Mouse (Mus musculus): ENCODE measurements around the gene Gm20388.
"Not testable (repeated sequence)": the region's sequence is repeated elsewhere in the genome, so short reads cannot be mapped to it uniquely, and the experiment has no call there.

The Gm20388 gene

DNA sequence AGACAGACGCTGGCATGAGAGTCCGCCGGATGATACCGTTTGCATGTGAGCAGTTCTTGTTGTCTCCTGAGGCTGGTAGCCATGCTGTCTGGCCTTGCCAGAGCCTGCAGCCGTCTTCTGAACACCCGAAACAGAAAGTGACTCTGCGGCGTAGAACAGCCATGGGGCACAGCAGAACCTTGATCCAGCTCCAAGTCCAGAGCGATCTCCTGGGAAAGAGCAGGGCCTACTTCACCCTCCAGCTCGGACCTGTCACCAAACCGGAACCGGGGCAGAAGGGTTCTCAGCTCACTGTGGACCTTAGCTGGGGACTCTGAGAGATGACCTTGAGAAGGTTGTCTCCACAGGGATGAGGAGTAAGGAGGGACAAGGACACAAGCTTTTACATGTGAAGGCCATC, 3364.5 kb downstream of the Gm20388 start:
- no peak for DNase-seq (ENCODE audit: low spot score in 2 of 2)

DNA sequence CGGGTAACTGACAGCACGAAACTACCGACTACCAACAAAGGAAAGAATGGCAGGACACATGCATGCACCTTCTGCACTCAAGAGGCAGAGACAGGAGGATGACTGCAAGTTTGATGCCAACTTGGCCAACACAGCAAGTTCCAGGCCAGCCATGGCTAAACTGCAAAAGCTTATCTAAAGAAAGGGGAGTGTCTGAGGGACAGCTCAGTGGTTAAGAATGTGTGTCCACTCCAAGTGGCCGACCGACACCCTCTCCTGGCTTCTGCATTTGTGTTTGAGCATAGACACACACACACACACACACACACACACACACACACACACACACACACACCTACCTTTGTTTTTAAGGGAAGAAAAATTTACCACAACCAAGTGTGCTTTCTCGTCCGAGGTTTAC, 3367.8 kb downstream of the Gm20388 start:
- no peak for DNase-seq (ENCODE audit: low spot score in 2 of 2)

DNA sequence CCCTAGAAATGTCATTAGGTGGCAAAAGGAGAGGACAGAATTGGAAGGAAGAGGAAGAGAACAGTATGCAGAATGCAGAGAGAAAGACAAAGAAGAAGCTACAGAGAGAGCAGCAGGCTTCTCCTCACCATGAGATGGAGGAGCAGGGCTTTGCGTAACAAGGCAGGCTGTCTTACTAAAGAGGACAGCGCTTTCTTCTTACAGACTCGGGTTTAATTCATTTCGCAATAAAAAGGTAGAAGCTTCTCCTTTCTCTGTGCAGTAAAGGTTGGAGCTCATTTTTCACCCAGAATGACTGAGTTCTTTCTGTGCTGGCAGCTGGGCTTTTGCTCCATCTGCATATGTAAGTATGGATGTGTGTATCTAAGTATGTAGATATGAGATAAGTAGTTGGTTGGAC, 3369.2 kb downstream of the Gm20388 start:
- DNase-seq (ENCODE audit: low spot score in 2 of 2), result no peak

DNA sequence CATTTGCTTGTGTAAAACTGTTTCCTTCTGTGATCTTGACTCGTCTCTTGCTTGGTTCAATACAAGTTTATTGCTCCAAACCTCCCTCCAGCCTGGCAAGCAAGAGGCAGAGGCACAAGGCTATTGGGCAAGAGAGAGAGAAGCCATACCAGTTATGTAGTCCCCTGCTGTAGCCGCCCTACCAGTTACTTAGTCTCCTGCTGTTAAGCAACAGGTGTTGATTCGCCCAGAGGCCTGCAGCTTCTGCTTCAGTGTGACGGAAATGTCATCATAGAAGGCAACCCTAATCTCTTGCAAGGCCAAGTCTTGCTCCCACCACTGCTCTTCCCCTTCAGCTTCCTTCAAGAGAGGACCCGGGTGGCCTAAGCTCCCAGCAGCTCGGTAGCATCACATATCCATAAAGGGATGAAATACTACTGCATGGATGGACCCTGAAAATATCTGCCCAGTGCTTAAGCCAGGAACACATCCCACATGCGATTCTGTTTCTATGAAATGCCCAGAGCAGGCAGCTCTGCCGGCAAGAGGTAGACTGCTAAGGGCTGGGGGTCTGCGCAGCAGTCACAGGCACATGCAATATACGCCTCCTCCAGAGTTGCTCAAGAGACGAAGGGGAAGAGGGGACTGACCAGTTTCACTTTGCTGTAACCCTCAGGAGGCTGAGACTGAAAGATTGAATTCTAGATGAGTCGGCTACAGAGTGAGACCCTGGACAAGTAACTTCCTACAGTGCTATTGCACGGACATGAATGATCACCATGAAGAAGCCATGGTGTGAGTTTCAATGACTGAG, 3369.9 kb downstream of the Gm20388 start:
- DNase-seq (ENCODE audit: low spot score in 2 of 2), result no peak

DNA sequence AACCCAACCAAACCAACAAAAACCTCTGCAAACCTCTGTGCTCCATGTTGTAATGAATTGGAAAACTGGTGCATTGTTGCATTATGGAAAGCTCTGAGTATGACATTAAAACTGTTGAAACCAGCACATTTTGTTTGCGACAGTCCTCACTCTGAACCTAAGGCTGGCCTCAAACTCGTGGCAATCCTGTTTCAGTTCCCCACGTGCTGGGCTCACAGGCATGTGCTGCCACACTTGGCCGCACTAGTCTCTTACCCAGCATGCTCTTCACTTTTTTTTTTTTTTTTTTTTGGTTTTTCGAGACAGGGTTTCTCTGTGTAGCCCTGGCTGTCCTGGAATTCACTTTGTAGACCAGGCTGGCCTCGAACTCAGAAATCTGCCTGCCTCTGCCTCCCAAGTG, 3372.4 kb downstream of the Gm20388 start:
- DNase-seq (ENCODE audit: low spot score in 2 of 2), result not testable (repeated sequence)

DNA sequence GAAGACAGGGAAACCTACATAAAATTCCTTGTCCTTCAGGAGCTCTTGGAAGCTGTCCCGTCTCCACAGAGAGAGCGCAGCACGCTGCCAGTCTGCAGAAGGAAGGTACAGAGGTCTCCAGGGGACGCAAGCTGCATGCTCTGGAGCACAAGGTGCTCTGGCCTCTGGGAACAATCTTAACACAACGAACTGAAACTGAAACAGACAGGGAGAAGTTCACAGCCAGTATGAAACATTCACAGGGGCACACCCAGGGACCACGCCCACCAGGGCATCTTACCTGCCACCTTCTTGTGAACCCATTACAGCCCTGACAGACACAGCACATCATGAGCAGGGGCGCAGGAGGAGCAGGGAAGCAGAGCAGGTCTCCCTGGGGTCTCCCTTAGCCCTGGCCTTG, 3373.3 kb downstream of the Gm20388 start:
- DNase-seq (ENCODE audit: low spot score in 2 of 2), result no peak

DNA sequence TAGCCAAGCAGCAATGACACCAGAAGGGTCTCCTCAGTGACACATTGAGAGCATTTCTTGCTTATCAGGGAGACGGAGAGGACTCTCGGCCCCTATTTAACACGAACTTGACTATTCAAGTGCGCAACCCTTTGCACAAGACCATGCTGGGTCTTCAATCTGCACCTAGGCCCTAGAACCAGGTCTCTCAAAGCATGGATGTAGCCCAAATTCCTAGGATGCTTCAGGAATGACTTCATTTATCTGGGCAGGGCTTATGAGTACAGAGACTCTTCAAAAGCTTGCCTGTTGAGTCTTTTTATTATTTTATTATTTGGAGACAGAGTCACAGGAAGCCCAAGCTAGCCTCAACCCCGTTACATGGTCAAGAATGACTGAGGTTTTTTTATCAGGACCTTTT, 3373.9 kb downstream of the Gm20388 start:
- DNase-seq (ENCODE audit: low spot score in 2 of 2), result no peak

DNA sequence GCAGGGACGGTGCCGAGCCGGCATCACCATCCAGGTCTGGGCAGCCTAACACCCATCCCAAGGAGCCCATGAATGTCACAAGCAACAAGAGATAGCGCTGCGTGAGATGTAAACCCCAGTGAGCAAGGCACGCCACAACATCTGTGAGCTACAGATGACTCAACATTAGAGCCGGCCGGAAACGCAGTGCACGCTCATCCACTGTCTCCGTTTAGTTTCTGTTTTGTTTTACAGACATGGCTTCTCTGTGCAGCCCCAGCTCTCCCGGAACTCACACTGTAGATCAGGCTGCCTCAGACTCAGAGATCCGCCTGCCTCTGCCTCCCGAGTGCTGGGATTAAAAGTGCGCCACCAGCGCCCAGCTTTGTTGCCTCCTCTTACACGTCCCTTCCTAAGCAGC, 3376.7 kb downstream of the Gm20388 start:
- DNase-seq (ENCODE audit: low spot score in 2 of 2), result no peak

DNA sequence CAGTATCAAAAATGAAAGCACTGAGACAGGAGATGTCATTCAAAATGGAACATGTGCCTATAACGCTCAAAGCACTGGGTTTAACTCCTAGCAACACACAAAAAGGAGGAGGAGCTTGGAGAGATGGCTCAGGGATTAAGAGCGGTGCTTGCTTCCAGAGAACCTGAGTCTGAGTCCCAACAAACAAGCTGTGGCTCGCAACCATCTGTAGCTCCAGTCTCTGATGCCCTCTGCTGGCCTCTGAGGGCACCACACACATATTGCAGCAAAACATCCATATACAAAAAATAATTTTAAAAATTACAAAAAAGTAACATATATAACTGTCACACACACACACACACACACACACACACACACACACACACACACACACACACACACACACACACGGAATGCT, 3379.5 kb downstream of the Gm20388 start:
- no peak for DNase-seq (ENCODE audit: low spot score in 2 of 2)

DNA sequence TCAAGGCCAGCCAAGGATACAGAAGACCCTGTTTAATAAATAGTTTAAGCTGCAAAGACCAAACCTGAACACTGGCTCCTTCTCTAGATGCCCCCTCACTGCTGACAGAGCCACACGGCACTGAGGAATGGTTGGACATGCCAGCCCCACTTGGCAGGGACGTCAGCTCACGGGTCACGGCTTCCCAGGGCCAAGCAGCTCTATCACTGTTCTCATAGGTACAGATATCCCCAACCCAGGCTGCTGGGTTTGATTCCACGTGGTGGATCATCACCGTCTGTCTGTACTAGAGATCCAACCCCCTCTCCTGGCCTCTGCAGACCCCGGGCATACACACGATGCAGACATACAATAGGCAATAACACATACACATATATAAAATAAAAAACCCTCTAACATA, 3380.0 kb downstream of the Gm20388 start:
- DNase-seq (ENCODE audit: low spot score in 2 of 2), result no peak

DNA sequence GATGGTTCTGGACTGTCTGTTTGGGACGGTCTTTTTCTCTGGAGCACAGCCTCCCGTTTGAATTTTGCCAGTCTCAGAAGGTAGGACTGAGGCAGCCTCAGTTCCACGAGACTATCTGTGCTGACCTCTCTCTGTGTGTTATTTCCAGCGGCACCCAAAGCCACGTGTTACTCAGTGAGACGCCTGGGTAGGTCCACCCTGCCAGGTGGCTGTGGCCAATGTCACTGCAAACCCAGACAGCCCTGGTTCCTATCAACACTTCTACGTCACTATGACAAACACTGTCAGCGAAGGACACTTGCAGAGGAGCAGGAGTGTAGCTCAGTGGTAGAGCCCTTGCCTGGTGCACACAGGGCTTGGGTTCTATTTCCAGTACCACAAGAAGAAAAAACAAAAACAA, 3381.1 kb downstream of the Gm20388 start:
- no peak for DNase-seq (ENCODE audit: low spot score in 2 of 2)

DNA sequence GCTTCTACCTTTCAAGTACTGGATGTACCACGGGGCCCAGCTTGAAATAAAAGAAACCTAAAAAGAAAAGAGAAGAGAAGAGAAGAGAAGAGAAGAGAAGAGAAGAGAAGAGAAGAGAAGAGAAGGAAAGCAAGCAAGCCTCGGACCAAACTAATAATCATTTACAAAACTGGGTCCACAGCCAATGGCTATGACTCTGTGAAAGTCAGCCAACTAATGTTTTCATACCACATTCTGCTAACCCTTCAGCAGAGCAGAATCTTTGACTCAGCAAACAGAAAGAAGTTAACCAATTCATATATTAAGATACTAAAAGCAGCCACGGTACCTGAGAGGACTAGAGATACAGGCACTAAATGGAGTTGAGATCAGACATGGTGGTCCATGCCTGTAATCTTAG, 3381.6 kb downstream of the Gm20388 start:
- no peak for DNase-seq (ENCODE audit: low spot score in 2 of 2)

DNA sequence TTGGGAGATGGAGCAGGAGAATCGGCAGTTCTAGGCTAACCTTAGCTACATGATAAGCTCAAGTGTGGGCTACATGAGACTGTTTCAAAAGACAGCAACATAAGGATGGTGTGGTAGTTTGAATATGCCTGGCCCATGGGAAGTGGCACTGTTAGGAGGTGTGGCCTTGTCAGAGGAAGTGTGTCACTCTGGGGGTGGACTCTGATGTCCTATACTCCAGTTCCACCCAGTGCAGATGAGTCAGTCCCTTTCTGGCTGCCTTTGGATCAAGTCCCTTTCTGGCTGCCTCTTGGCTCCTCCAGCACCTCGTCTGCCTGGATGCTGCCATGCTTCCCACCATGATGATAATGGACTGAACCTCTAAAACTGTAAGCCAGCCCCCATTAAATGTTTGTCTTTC, 3382.1 kb downstream of the Gm20388 start:
- DNase-seq (ENCODE audit: low spot score in 2 of 2), result no peak

DNA sequence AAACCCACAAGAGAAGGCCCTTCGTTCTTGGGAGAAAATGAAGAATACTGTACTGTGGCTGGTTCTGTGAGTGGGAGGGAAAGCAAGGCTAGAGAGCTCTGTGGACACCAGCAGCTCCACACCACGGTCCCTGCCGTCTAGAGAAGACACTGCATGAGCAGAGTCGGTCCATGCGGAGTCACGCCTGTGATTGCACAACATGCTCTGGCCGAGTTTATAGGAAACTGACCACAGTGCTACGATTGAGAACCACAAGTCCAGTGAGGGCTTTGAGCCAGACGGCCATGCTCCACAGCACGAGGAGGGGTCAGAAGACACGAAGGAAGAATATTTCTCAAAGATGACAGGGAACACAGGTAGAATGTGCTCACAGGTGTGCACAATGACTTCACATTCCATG, 3387.7 kb downstream of the Gm20388 start:
- DNase-seq (ENCODE audit: low spot score in 2 of 2), result no peak

DNA sequence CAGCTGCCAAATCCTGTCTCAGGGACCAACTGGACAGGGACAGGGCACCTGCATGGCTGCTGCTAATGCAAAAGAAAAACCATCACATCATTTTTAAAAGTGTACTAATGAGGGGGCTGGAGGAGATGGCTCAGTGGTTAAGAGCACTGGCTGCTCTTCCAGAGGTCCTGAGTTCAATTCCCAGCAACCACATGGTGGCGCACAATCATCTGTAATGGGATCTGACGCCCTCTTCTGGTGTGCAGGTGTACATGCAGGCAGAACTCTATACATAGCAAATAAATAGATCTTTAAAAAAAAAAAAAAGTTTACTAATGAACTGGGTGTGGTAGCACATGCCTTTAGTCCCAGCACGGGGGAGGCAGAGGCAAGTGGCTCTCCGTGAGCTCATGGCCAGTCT, 3398.1 kb downstream of the Gm20388 start:
- no peak for DNase-seq (ENCODE audit: low spot score in 2 of 2)

DNA sequence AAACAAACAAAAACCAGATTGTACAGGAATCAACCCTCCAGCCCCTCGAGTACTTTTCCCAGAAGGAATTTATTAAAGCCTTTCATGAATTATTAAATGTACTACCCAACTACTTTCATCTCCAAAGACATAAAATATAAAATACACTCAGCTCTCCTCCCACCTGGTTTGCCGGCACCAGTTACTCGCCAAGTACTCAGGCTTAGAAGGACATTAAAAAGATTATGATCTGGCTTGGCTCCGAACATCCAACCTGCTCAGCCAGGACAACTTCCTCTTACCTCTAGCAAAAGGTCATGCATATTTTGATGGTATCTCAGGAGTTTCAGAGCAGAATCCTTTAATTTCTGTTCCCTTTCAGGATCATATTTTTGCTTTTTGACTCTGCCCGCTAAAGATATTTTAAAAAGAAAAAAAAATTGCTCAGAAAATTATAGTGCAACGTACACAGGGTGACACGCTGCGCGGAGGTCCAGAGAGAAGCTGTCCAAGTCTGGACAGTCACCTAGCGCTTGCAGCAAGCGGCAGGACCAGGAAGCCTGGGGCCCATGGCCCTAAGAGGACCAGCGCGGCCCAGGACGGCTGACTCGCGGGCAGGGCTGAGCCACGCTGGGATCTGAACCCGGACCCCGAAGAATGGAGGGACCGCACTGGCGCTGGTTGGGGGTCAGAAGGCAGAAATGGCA, 3407.3 kb downstream of the Gm20388 start:
- no peak for DNase-seq (ENCODE audit: low spot score in 2 of 2)

DNA sequence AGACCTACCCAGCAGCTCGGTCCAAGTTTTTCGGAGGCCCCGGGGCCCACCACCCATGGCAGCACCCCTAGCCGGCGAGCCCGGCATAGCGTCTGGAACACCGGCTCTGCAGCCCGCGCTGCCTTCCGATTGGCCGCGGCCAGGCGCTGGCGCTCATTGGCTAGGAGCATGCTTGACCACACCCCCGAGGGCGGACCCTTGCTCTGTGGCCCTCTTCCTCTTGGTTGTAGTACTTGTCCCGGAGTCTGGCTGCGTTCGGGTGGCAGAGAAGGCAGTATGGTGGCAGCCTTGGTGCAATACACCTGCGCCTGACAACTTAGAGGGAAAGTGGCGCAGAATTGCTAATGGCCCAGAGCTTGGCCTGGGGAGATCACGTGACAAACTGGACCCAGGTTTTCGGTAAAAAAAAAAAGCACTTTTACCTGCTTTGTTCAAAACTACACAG, 3407.8 kb downstream of the Gm20388 start, which contains the start of gene Fanca:
Gene Fanca, minus strand, starts transcription at position 110 of the 445 bp plus-strand sequence.
- peak; percentile 74 to 83 for DNase-seq (ENCODE audit: low spot score in 2 of 2)

DNA sequence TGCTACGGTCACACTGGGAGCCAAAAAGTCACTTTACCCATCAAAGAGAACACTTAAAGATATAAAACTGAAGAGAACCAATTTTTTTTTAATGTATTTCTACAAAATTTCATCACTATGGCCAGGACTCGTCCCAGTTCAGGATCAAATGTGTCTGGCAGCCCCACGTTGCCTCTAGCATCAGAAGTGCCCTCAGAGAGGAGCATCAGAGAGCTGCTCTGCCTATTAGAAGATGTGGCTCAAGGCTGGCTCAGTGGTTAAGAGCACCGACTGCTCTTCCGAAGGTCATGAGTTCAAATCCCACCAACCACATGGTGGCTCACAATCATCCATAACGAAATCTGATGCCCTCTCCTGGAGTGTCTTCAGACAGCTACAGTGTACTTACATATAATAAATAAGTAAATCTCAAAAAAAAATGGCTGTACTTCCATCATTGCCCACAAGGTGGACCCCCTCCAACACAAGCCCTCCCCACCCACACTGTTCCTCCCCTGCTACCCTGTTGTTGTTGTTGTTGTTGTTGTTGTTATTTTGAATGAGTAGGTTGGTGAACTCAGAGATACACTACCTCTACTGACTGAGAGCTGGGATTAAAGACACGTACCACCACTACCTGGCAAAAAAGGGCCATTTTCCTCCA, 3409.0 kb downstream of the Gm20388 start:
- DNase-seq (ENCODE audit: low spot score in 2 of 2), result no peak

DNA sequence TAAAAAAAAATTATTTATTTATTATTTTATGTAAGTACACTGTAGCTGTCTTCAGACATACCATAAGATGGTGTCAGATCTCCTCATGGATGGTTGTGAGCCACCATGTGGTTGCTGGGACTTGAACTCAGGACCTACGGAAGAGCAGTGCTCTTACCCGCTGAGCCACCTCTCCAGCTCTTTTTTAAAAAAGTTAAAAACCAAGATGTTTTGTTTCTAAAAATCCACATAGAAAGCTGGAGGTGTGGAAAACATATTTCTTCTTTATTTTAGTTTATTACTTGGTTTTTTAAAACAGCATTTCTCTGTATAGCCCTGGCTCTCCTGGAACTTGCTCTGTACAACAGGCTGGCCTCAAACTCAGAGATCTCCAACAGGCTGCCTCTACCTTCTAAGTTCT, 3417.9 kb downstream of the Gm20388 start:
- no peak for DNase-seq (ENCODE audit: low spot score in 2 of 2)

DNA sequence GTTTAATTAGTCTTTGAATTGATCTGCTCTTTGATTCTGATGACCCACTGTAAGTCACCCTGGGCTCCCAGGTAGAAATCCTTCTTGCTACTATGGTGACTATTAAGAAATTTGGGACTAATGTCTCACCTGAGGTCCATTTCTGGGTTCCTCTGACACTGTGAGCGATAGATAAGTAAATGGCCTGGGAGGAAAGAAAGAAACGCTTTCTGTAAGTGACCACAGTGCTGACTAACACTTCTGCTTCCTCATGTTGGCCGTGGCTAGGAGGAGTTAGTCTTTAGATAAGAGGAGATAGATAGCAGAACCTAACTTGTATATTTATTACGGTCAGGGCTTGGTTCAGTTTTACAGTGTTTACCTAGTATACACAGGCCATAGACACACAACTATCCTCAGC, 3418.7 kb downstream of the Gm20388 start:
- no peak for DNase-seq (ENCODE audit: low spot score in 2 of 2)

DNA sequence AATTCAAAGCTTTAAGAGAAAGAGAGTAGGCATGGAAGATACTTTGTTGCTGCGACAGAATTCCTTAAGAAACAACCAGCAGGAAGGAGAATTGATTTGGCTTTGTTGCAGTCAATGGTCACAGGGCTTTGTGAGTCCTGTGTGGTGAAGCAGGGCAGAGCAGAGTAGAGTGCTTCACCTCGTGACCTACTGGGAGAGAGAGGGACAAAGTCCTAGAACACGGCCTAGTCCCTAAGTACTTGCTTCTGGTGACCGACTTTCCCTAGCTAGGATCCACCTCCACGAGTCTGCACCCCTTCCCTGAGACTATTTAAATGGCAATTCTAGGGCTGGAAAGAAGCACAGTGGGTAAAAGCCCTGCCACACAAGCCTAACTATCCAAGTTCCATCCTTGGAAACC, 3419.3 kb downstream of the Gm20388 start:
- DNase-seq (ENCODE audit: low spot score in 2 of 2), result no peak

DNA sequence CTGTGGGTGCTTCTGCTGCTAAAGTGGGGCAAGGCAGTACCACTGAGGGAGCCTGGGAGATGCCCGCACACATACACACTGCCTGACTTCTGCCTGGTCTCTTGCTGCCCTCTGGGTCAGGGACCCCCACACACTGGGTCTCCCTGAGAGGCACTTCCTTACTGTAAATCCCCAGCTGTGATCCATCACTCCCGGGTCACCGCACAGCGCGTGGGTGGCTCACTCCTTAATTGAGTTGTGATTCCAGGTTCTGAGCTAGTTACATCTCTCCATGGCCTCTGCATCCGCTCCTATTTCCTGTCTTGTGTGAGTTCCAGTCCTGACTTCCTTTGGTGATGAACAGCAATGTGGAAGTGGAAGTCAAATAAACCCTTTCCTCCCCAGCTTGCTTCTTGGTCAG, 3420.1 kb downstream of the Gm20388 start:
- DNase-seq (ENCODE audit: low spot score in 2 of 2), result no peak

DNA sequence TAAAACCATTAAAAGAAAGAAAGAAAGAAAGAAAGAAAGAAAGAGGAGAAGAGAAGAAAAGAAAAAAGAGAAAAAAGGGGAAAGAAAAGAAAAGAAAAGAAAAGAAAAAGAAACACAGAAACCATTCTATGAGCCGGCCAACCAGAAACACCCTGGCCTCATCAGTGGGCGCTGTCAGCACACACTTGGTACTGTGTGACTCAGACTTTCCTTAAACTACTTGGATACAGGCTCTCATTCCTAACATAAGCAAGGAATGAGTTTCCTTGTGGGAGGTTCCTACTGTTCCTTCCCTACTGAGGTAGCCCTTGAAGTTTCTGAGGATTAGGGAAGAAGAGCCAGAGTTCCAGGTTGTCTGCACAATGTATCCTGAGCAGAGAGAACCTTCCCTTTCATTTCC, 3420.7 kb downstream of the Gm20388 start:
- no peak for DNase-seq (ENCODE audit: low spot score in 2 of 2)

Measured in frontal cortex, postnatal 25 days (tissue).